Mouse (Mus musculus) bone marrow macrophage, adult 2 months (primary cell): Measurements from ENCODE around the gene Spz1.

Experiments used
- CTCF ChIP-seq: IDR thresholded peaks from 2 replicates; pipeline ENCODE4 v1.5.1; 2012; ENCODE audit warnings: low read depth, mild to moderate bottlenecking, low read length, moderate library complexity
- POLR2A ChIP-seq: IDR thresholded peaks from 2 replicates; pipeline ENCODE4 v1.6.1; 2012; ENCODE audit warnings: mild to moderate bottlenecking, low read depth, low read length, borderline replicate concordance

- TF ChIP-seq POLR2A (no peak), CTCF (no peak)
These were observed 28.9 kb downstream of the Spz1 start for GRCm38 (mm10) chr13:92547093-92547492.
